Mouse (Mus musculus) lung, postnatal 10 days (tissue): Measurements from ENCODE around the gene Sar1b.

ENCODE experiments used
- DNase-seq: peaks from one replicate; pipeline ENCODE4 v3.0.0; 2021

Sar1b gene

DNA sequence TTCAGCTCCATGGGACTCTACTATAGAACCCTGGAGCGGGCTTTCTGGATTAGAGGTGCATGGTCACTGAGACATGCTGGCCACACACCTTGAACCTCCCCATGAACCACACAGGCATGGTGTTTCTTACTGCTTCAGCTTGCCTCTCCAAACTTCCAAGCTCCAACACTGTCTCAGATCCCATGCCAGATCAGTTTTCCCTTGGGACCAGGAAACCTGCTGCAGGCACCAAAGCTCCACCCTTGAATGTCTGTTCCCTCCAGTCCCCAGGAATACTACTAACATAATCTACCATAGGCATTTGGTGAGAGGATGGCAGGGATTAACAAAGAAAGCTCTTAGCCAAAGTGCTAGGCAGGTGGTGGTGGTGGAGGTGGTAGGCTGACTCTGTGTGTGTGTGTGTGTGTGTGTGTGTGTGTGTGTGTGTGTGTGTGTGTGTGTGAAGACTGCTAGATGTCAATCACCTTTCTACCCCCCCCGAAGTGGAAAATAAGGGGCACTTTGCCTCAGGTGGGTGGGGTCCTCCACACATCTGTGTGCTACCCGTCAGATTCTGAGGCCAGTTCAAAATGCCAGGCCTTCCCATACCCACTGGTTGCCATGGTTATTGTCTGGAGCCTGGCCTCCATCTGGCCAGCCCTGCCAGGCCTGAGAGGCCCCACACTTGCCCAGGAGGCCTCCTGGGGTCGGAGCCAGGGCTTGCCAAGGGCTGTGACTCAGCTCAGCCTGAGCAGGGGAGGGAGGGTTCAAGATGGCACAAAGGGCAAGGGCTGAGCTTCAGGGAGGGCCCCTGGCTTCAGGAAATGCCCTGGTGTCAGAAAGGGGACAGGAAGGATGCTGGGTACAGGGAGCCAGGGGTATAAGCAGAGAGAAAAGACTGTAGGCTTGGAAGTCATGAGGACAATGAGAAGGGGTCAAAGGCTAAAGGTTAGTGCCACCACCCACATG lies 68.7 kb downstream of the Sar1b start:
- no peak for DNase-seq

DNA sequence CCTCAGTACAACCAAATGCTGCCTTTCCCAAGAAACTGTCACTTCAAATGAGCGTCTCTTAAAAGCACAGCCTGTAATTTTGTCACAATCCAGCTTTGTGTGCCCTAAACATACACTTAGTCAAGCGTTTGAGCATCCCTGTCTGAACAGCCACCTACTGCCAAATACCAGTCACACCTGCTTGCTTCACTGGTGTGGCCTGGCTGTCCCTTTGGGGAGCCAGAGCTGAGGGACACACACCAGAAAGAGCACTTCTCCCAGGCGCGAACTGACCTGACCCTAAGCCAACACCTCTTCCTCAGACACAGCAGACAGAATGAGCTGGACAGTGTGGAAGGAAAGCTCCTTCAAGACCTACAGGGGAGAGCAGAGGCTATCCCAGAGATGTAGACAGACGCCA lies 69.5 kb downstream of the Sar1b start:
- no peak for DNase-seq

DNA sequence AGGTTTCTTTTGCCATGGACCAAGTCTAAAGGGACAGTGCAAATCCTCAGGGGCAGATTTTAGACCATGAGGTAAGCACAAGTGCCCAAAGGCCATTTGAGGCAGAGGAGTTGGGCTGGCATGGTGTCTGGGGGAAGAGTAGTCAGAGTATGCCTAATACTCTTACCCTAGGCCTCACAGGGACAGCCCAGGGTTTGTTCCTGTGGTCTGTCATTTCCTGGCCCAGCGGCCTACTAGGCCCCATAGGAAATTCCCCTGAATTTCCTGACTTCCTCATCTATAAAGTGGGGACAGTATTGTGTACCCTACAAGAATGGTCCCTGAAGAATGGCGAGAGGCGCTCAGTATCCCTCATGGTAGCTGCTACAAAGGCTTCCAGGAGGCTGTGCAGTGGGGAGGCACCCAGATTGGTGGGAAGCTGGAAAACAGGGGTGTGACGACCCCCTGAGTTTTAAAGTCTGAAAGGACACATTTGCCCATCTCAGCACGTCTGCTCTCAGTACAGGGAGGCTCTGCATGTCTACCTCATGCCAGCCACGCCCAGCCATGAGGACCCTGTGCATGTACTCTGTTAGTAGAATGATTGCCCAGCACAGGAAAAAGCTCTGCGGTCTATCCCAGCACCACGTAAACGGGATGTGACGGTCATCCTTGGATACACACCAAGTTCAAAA lies 70.0 kb downstream of the Sar1b start:
- no peak for DNase-seq

DNA sequence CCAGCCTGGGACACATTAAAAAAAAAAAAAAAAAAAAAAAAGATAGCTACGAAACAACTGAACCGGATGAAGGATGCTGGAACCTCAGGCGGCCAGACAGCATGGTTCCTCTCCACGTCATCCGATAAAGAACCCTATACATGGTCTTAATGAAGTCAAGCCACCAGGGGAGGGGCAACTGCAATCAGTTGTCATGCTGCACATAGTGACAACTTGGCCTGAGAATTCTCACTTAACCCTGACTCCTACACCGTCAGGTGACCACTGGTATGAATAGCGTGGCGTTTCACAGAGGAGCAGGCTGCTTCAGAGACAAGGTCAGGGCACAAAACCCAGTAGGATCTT lies 70.6 kb downstream of the Sar1b start:
- DNase-seq, result no peak

DNA sequence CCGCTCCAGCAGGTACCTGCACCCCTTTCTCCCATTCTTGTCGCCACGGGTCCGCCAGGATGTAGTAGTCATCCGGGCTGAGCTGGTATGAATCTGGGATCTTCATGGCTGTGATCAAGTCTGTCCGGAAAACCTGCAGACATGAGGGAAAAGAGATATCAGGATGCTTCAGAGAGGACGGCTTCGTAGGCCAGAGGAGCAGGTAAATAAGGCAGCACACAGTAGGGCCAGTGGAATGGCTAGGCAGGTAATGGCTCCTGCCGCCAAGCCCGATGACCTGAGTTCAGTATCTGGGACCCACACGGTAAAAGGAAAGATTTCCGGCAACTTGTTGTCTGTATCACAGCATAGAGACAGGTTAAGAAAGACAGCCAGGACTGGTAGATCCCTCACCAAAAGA lies 72.1 kb downstream of the Sar1b start:
- no peak for DNase-seq

DNA sequence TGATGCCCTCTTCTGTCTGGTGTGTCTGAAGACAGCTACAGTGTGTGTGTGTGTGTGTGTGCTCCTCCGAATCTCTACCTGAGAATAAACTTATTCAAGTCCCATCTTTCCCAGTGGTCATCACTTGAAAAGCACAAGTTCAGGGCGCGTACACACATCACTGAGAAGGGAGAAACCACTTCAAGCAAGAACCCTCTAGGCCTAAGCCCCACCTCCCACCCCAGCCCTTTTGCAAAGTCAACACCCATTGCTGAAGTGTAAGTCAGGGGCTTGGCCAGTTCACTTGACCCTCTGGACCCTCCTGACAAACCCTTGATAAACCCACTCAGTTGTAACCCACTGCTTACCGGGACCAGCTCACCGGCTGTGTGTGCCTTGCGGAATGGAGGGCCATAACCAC lies 73.0 kb downstream of the Sar1b start:
- DNase-seq, result no peak

DNA sequence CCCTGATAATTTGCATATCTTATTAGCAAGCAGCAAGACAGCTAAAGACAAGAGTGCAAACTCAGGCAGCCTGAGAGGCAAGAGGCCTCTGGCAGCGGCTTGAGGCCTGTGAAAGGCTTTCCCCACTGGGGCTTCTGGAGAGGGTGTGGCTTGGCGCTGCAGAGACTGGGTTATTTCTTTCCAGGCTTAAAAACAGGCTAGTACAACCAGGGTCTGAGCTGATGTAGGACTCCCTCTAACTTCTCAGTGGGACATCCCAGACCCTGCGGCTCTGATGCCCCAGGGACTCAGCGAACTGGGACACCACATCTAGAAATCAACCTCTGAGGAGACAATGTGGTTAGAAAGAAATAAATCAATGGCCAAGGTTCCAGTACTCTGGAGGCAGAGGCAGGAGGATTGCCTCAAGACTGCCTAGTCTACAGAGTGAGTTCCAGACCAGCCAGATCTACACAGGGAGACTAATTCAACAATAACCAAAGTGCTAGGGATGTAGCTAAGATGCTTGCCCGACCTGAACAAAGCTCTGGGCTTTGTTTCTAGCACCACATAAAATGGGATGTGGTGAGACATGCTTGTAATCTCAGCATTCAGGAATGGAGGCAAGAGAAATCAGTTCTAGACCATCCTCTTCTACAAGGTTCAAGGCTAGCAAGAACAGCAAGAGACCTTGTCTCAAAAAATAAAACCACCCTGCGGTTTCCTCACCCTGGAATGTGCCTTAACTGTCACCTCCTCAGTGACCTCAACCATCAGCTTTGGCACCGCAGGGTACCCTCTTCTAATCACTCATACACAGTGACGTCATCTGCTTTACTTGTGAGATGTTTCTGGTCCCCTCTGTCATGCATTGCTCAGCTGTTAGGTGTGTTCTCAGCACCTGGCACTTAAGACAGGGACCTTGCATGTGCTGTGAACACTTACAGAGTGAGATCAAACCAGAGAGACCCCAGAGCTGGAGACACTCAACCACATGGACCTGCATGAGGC lies 74.0 kb downstream of the Sar1b start:
- no peak for DNase-seq

DNA sequence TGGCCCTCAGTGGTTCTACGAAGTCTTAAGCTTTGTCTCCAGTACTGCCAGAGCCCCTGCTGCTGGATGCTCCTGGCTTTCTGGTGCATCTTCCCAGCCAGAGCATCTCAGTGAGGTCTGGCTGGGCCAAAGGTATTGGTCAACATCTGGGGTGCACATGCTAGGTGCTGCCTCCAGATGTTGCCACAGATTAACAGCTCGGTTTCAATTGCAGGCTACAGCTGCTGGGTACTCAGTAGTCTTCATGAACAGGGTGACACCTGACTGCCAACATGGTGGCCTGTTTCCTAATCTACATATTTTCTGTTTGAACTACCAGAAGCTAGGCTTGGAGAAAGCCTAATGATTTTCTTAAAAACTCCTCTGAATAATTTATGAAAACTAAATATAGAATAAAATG lies 75.6 kb downstream of the Sar1b start:
- no peak for DNase-seq

DNA sequence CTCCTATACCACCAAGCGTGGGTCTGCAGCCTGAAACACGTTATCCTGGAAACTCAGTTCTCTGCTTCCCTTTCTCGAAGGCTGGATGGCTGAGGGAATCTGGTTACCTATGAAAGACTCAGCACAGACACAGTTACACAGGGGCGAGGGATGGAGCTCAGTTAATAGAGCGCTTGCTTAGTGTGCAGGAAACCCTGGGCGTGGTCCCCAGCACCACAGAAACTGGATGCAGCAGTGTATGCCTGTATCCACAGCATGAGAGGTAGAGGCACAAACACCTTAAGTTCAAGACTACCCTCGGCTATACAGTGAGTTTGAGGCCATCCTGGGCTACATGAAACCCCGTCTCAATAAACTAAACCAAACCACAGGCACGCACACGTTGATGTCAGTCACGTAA lies 76.5 kb downstream of the Sar1b start:
- no peak for DNase-seq

DNA sequence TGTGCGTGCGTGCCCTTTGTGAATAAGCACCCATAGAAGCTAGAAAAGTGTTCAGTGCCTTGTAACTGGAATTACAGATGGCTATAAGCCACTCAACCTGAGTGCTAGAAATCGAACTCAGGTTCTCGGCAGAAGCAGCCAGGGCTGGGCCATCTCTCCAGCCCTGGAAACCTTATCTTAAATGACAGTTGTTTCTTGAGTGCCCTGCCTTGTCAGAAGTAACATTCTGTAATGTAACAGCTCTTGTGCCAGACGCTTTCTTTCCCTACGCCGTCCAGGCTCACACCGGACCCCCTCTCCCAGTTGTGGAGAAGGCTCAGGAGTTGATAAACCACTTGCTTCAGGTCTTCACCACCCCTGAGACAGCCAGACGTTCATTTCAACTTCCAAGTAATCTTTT lies 77.2 kb downstream of the Sar1b start:
- no peak for DNase-seq

DNA sequence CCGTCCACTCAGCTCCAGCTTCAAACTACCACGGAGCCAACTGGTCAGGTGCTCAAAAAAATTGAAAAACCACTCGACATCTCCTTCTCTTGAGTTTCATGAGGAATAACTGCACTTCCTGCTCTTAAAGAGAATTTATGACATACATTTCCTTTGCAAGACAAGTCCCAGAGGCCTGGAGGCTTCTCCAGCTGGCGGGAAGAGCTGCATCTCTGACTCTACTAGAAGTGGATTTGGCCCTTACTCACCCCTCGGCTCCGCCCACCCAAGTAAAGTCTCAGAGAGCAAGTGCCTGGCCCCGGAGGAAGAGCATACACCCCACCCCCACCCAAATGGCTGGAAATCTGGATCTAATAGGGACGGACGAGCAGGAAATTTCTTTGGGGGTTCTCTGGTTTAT lies 77.7 kb downstream of the Sar1b start:
- no peak for DNase-seq
